Mouse (Mus musculus) MEL (cell line): ENCODE results near the gene Fam173a. TPM values are rescaled to one million over a fixed set of nuclear protein-coding genes. Genes with fewer than 3 reads are reported as not detected.
A peak's percentile ranks its signal among the peaks of the same experiment; 100 is the strongest.
"Not testable (repeated sequence)": the region's sequence is repeated elsewhere in the genome, so short reads cannot be mapped to it uniquely, and the experiment has no call there.

Experiments
- DNase-seq: peaks from one replicate; pipeline ENCODE4 v3.0.0; 2011; ENCODE audit warnings: low read depth, low spot score
- H3K27ac ChIP-seq: 2 replicates; pipeline ENCODE4 v1.5.1; 2012; ENCODE audit warnings: low read depth, mild to moderate bottlenecking, control low read depth, low read length, moderate library complexity; ENCODE audit not compliant: control insufficient read depth
- H3K27me3 ChIP-seq, 2 experiments: fragments of 150-350 bp in 1 of 2; sonication (generic) in 1 of 2; 2 replicates each; pipeline ENCODE4 v1.6.1; 2012; ENCODE audit warnings: low read length in 2 of 2, mild to moderate bottlenecking in 2 of 2, improper control_type of control experiment in 1 of 2, moderate library complexity in 1 of 2; ENCODE audit not compliant: insufficient read depth in 2 of 2, control insufficient read depth in 1 of 2
- H3K36me3 ChIP-seq, 2 experiments: 2 replicates each; pipeline ENCODE4 v1.6.1; 2012 to 2014; ENCODE audit warnings: low read length in 2 of 2, improper control_type of control experiment in 1 of 2, inconsistent platforms in 1 of 2, mild to moderate bottlenecking in 1 of 2; ENCODE audit not compliant: insufficient read depth in 2 of 2, control insufficient read depth in 1 of 2
- H3K4me1 ChIP-seq, 2 experiments: fragments of 150-350 bp in 1 of 2; sonication (generic) in 1 of 2; 2 replicates each; pipeline ENCODE4 v1.6.1; 2012; ENCODE audit warnings: low read length in 2 of 2, improper control_type of control experiment in 1 of 2, mild to moderate bottlenecking in 1 of 2; ENCODE audit not compliant: insufficient read depth in 2 of 2, control insufficient read depth in 1 of 2
- H3K4me3 ChIP-seq, 2 experiments: fragments of 150-350 bp in 1 of 2; sonication (generic) in 1 of 2; 2 replicates each; pipeline ENCODE4 v1.5.1; 2012; ENCODE audit warnings: low read depth in 2 of 2, low read length in 2 of 2, mild to moderate bottlenecking in 2 of 2, moderate library complexity in 2 of 2, control low read depth in 1 of 2, improper control_type of control experiment in 1 of 2; ENCODE audit not compliant: control insufficient read depth in 1 of 2, insufficient read depth in 1 of 2
- H3K79me2 ChIP-seq: 2 replicates; pipeline ENCODE4 v1.6.1; 2012; ENCODE audit warnings: mild to moderate bottlenecking, low read length, moderate library complexity; ENCODE audit not compliant: control insufficient read depth, poor library complexity, insufficient read depth
- H3K9ac ChIP-seq: 2 replicates; pipeline ENCODE4 v1.6.1; 2012; ENCODE audit warnings: low read depth, mild to moderate bottlenecking, control low read depth, low read length, moderate library complexity; ENCODE audit not compliant: control insufficient read depth, poor library complexity, severe bottlenecking
- H3K9me3 ChIP-seq: fragments of 150-350 bp; sonication (generic); replicated peaks from 2 replicates; pipeline ENCODE4 v1.6.1; 2012; ENCODE audit warnings: mild to moderate bottlenecking, low read length, improper control_type of control experiment, moderate library complexity; ENCODE audit not compliant: insufficient read depth
- CHD2 ChIP-seq: IDR thresholded peaks from 2 replicates; pipeline ENCODE4 v1.6.1; 2011; ENCODE audit warnings: low read length, improper control_type of control experiment
- CTCF ChIP-seq, 3 experiments: IDR thresholded peaks in 2 of 3; conservative IDR thresholded peaks in 1 of 3; 2 replicates each; pipeline ENCODE4 v1.5.1; 2011 to 2012; ENCODE audit warnings: low read length in 3 of 3, low read depth in 2 of 3, mild to moderate bottlenecking in 2 of 3, improper control_type of control experiment in 1 of 3, inconsistent platforms in 1 of 3, mixed read lengths in 1 of 3, moderate library complexity in 1 of 3; ENCODE audit not compliant: control insufficient read depth in 1 of 3, insufficient read depth in 1 of 3, poor library complexity in 1 of 3, severe bottlenecking in 1 of 3
- E2F4 ChIP-seq: IDR thresholded peaks from 2 replicates; pipeline ENCODE4 v1.6.1; 2011; ENCODE audit warnings: low read depth, low read length, improper control_type of control experiment, borderline replicate concordance
- EP300 ChIP-seq, 2 experiments: IDR thresholded peaks; 2 replicates each; pipeline ENCODE4 v1.6.1; 2011; ENCODE audit warnings: improper control_type of control experiment in 2 of 2, low read length in 2 of 2, low read depth in 1 of 2, mild to moderate bottlenecking in 1 of 2
- JUND ChIP-seq: IDR thresholded peaks from 2 replicates; pipeline ENCODE4 v1.6.1; 2011; ENCODE audit warnings: low read depth, mild to moderate bottlenecking, improper control_type of control experiment, low read length
- MAFK ChIP-seq: IDR thresholded peaks from 2 replicates; pipeline ENCODE4 v1.6.1; 2011; ENCODE audit warnings: low read depth, mild to moderate bottlenecking, low read length, improper control_type of control experiment, borderline replicate concordance
- MAZ ChIP-seq: IDR thresholded peaks from 2 replicates; pipeline ENCODE4 v1.6.1; 2012; ENCODE audit warnings: low read depth, mild to moderate bottlenecking, inconsistent platforms, low read length, improper control_type of control experiment
- MEF2A ChIP-seq: IDR thresholded peaks from 2 replicates; pipeline ENCODE4 v1.6.1; 2014; ENCODE audit warnings: low read depth, mild to moderate bottlenecking, inconsistent platforms, low read length, improper control_type of control experiment; ENCODE audit not compliant: poor library complexity, insufficient replicate concordance, severe bottlenecking; ENCODE audit errors: extremely low read depth
- MYB ChIP-seq: IDR thresholded peaks from 2 replicates; pipeline ENCODE4 v1.6.1; 2011; ENCODE audit warnings: mild to moderate bottlenecking, low read depth, low read length, improper control_type of control experiment
- MYC ChIP-seq: IDR thresholded peaks from 2 replicates; pipeline ENCODE4 v1.6.1; 2011; ENCODE audit warnings: low read depth, mild to moderate bottlenecking, low read length, improper control_type of control experiment, moderate library complexity
- NRF1 ChIP-seq: IDR thresholded peaks from 2 replicates; pipeline ENCODE4 v1.6.1; 2014; ENCODE audit warnings: low read depth, mild to moderate bottlenecking, inconsistent platforms, low read length, improper control_type of control experiment, moderate library complexity; ENCODE audit not compliant: poor library complexity, insufficient read depth, severe bottlenecking
- RAD21 ChIP-seq: IDR thresholded peaks from 2 replicates; pipeline ENCODE4 v1.6.1; 2011; ENCODE audit warnings: mild to moderate bottlenecking, low read depth, low read length, improper control_type of control experiment
- SMC3 ChIP-seq: IDR thresholded peaks from 2 replicates; pipeline ENCODE4 v1.6.1; 2011; ENCODE audit warnings: low read depth, low read length, improper control_type of control experiment
- TBP ChIP-seq: IDR thresholded peaks from 2 replicates; pipeline ENCODE4 v1.8.0; 2011; ENCODE audit warnings: low read depth, low read length, improper control_type of control experiment
- TCF12 ChIP-seq: IDR thresholded peaks from 2 replicates; pipeline ENCODE4 v1.6.1; 2014; ENCODE audit warnings: low read depth, mild to moderate bottlenecking, inconsistent platforms, low read length, improper control_type of control experiment, moderate library complexity
- UBTF ChIP-seq: IDR thresholded peaks from 2 replicates; pipeline ENCODE4 v1.6.1; 2012; ENCODE audit warnings: low read depth, mild to moderate bottlenecking, inconsistent platforms, low read length, improper control_type of control experiment, moderate library complexity, borderline replicate concordance; ENCODE audit not compliant: insufficient read depth
- USF1 ChIP-seq: IDR thresholded peaks from 2 replicates; pipeline ENCODE4 v1.6.1; 2014; ENCODE audit warnings: low read depth, mild to moderate bottlenecking, inconsistent platforms, low read length, improper control_type of control experiment, moderate library complexity
- USF2 ChIP-seq, 2 experiments: IDR thresholded peaks; 2 replicates each; pipeline ENCODE4 v1.6.1; 2011 to 2012; ENCODE audit warnings: improper control_type of control experiment in 2 of 2, low read length in 2 of 2, borderline replicate concordance in 1 of 2, inconsistent platforms in 1 of 2, low read depth in 1 of 2, mild to moderate bottlenecking in 1 of 2; ENCODE audit not compliant: insufficient read depth in 1 of 2
- ZC3H11A ChIP-seq: IDR thresholded peaks from 2 replicates; pipeline ENCODE4 v1.6.1; 2012; ENCODE audit warnings: low read depth, mild to moderate bottlenecking, inconsistent platforms, low read length, improper control_type of control experiment
- ZNF384 ChIP-seq: IDR thresholded peaks from 2 replicates; pipeline ENCODE4 v1.6.1; 2012; ENCODE audit warnings: low read depth, mild to moderate bottlenecking, inconsistent platforms, low read length, improper control_type of control experiment
- polyA plus RNA-seq, 2 experiments: library from polyadenylated mRNA; stranded (reverse) in 1 of 2; unstranded in 1 of 2; fragments of >175 nt in 1 of 2; fragments of >200 nt in 1 of 2; gene quantifications; 2 replicates each; pipeline versions ENCODE4 v1.2.1 to v1.2.4; 2012; ENCODE audit warnings: low replicate concordance in 2 of 2, low read depth in 1 of 2; ENCODE audit not compliant: insufficient read length in 2 of 2, insufficient read depth in 1 of 2, missing spikeins in 1 of 2
- total RNA-seq: library from RNA; depleted of rRNA; stranded (reverse); fragments of 300-350 nt; gene quantifications from 2 replicates; pipeline ENCODE4 v1.2.3, GENCODE M21; 2012

Fam173a gene
- total and polyA plus RNA-seq, 3 experiments, result 36.6 to 39.0 TPM; not detected in 1

- TF ChIP-seq CTCF (IDR thresholded peaks at IDR 0.05 in 2 of 3, conservative IDR thresholded peaks at IDR 0.05 in 1 of 3; ENCODE audit: control insufficient read depth in 1 of 3, insufficient read depth in 1 of 3, low read depth in 2 of 3, low read length in 3 of 3, poor library complexity in 1 of 3, severe bottlenecking in 1 of 3) (no peak), SMC3 (no peak), UBTF (no peak), ZNF384 (no peak), USF2 (IDR thresholded peaks at IDR 0.05; ENCODE audit: borderline replicate concordance in 1 of 2, insufficient read depth in 1 of 2, low read depth in 1 of 2, low read length in 2 of 2) (no peak), MAFK (no peak), E2F4 (no peak), ZC3H11A (no peak), NRF1 (no peak), USF1 (no peak), MAZ (no peak), TBP (no peak), RAD21 (no peak), TCF12 (no peak), MYB (no peak), MEF2A (no peak), MYC (no peak), JUND (no peak), CHD2 (no peak), EP300 (IDR thresholded peaks at IDR 0.05; ENCODE audit: low read depth in 1 of 2, low read length in 2 of 2) (no peak)
- TF ChIP-seq, all 39 proteins: peak for 0
- no peaks in the 10 kb centered on the region for H3K9me3 ChIP-seq
- peaks cover 3 to 4% of the 10 kb centered on the region in 2 experiments; a peak in 2 of 4 replicates for H3K27me3 ChIP-seq
- no peak overlapping the region for H3K9ac ChIP-seq
- H3K27ac ChIP-seq, result no peak overlapping the region
- peaks cover 0 to 8% of the 10 kb centered on the region in 2 experiments; a peak in 1 of 4 replicates for H3K4me1 ChIP-seq
- no peaks in the 10 kb centered on the region for H3K36me3 ChIP-seq
- DNase-seq, result no peak
- no peak overlapping the region for H3K4me3 ChIP-seq
- no peaks in the 10 kb centered on the region for H3K79me2 ChIP-seq
Observed at GRCm38 (mm10) chr17:25808028-25808427, 15.3 kb upstream of the Fam173a start.

- not testable (repeated sequence) for H3K9ac ChIP-seq, H3K4me3 ChIP-seq, H3K9me3 ChIP-seq, DNase-seq, H3K36me3 ChIP-seq, H3K27me3 ChIP-seq, H3K4me1 ChIP-seq, H3K79me2 ChIP-seq, H3K27ac ChIP-seq
- TF ChIP-seq TBP, result peak; percentile 53; the same call in 1 of the 2 replicates
- peak in 1 of 3 experiments; percentile 20; a peak in 1 of 6 replicates for TF ChIP-seq CTCF (IDR thresholded peaks at IDR 0.05 in 2 of 3, conservative IDR thresholded peaks at IDR 0.05 in 1 of 3; ENCODE audit: control insufficient read depth in 1 of 3, insufficient read depth in 1 of 3, low read depth in 2 of 3, low read length in 3 of 3, poor library complexity in 1 of 3, severe bottlenecking in 1 of 3)
Observed at GRCm38 (mm10) chr17:25807452-25807851, 14.8 kb upstream of the Fam173a start.
